Mouse (Mus musculus) CH12.LX (cell line): ENCODE results near the gene Errfi1. TPM values are rescaled to one million over a fixed set of nuclear protein-coding genes. Genes with fewer than 3 reads are reported as not detected.

Source experiments
- DNase-seq: peaks from one replicate; pipeline ENCODE4 v3.0.0-alpha.2; 2013; ENCODE audit errors: extremely low read depth
- H3K27ac ChIP-seq: 2 replicates; pipeline ENCODE4 v1.5.1; 2012; ENCODE audit warnings: low read depth, mild to moderate bottlenecking, control low read depth, moderate library complexity; ENCODE audit not compliant: insufficient read depth
- H3K27me3 ChIP-seq: replicated peaks from 2 replicates; pipeline ENCODE3; 2012; ENCODE audit warnings: inconsistent platforms
- H3K36me3 ChIP-seq, 2 experiments: replicated peaks in 1 of 2; 2 replicates each; pipeline versions ENCODE3 to v1.6.1; 2012; ENCODE audit warnings: inconsistent platforms in 1 of 2, low read length in 1 of 2, mild to moderate bottlenecking in 1 of 2, mixed read lengths in 1 of 2, moderate library complexity in 1 of 2; ENCODE audit not compliant: control insufficient read depth in 1 of 2, insufficient read depth in 1 of 2
- H3K4me1 ChIP-seq, 2 experiments: 2 replicates each; pipeline ENCODE4 v1.6.1; 2012; ENCODE audit warnings: inconsistent platforms in 1 of 2, moderate library complexity in 1 of 2; ENCODE audit not compliant: insufficient read depth in 2 of 2, control insufficient read depth in 1 of 2
- H3K4me2 ChIP-seq: 2 replicates; pipeline ENCODE4 v1.6.1; 2012; ENCODE audit warnings: low read depth, mild to moderate bottlenecking, control low read depth; ENCODE audit not compliant: poor library complexity, insufficient read depth, severe bottlenecking
- H3K4me3 ChIP-seq, 3 experiments: fragments of 150-350 bp in 1 of 3; sonication (generic) in 1 of 3; replicated peaks in 1 of 3; 2 replicates each; pipeline versions ENCODE3 to v1.5.1; 2011 to 2012; ENCODE audit warnings: low read depth in 2 of 3, low read length in 2 of 3, mild to moderate bottlenecking in 2 of 3, moderate library complexity in 2 of 3, control low read depth in 1 of 3, improper control_type of control experiment in 1 of 3, inconsistent platforms in 1 of 3, mixed read lengths in 1 of 3; ENCODE audit not compliant: poor library complexity in 1 of 3
- H3K79me2 ChIP-seq: replicated peaks from 2 replicates; pipeline ENCODE4 v1.6.1; 2012; ENCODE audit warnings: mild to moderate bottlenecking, moderate library complexity; ENCODE audit not compliant: control insufficient read depth, poor library complexity, insufficient read depth, severe bottlenecking; ENCODE audit errors: extremely low read depth
- H3K9ac ChIP-seq: 2 replicates; pipeline ENCODE4 v1.6.1; 2012; ENCODE audit warnings: low read depth, mild to moderate bottlenecking, control low read depth, moderate library complexity; ENCODE audit not compliant: insufficient read depth
- H3K9me3 ChIP-seq: replicated peaks from 2 replicates; pipeline ENCODE3; 2012; ENCODE audit warnings: low read length, inconsistent platforms, mixed read lengths
- CHD2 ChIP-seq: IDR thresholded peaks from 2 replicates; pipeline ENCODE4 v1.6.1; 2011; ENCODE audit warnings: low read length, improper control_type of control experiment
- CTCF ChIP-seq, 2 experiments: IDR thresholded peaks in 1 of 2; conservative IDR thresholded peaks in 1 of 2; 2 replicates each; pipeline ENCODE4 v1.5.1; 2011 to 2012; ENCODE audit warnings: low read depth in 2 of 2, low read length in 2 of 2, improper control_type of control experiment in 1 of 2, inconsistent platforms in 1 of 2, mild to moderate bottlenecking in 1 of 2, moderate library complexity in 1 of 2
- ETS1 ChIP-seq: conservative IDR thresholded peaks from 2 replicates; pipeline ENCODE4 v1.6.1; 2012; ENCODE audit warnings: low read depth, mild to moderate bottlenecking, inconsistent platforms, low read length, improper control_type of control experiment, moderate library complexity
- HCFC1 ChIP-seq: IDR thresholded peaks from 2 replicates; pipeline ENCODE4 v1.6.1; 2012; ENCODE audit warnings: low read depth, mild to moderate bottlenecking, inconsistent platforms, low read length, improper control_type of control experiment
- JUN ChIP-seq: IDR thresholded peaks from 2 replicates; pipeline ENCODE4 v1.6.1; 2011; ENCODE audit warnings: low read depth, mild to moderate bottlenecking, low read length, improper control_type of control experiment, moderate library complexity; ENCODE audit not compliant: insufficient read depth
- MEF2A ChIP-seq: IDR thresholded peaks from 2 replicates; pipeline ENCODE4 v1.6.1; 2014; ENCODE audit warnings: low read depth, mild to moderate bottlenecking, inconsistent platforms, low read length, improper control_type of control experiment, borderline replicate concordance
- NELFE ChIP-seq: IDR thresholded peaks from 2 replicates; pipeline ENCODE4 v1.6.1; 2011; ENCODE audit warnings: low read depth, low read length, improper control_type of control experiment
- PAX5 ChIP-seq: IDR thresholded peaks from 2 replicates; pipeline ENCODE4 v1.6.1; 2012; ENCODE audit warnings: low read length, inconsistent platforms, mixed read lengths
- POLR2A ChIP-seq: IDR thresholded peaks from 2 replicates; pipeline ENCODE4 v1.6.1; 2011; ENCODE audit warnings: low read depth, mild to moderate bottlenecking, improper control_type of control experiment, low read length
- RCOR1 ChIP-seq: conservative IDR thresholded peaks from 2 replicates; pipeline ENCODE4 v1.6.1; 2012; ENCODE audit warnings: low read depth, mild to moderate bottlenecking, inconsistent platforms, low read length, improper control_type of control experiment
- TCF12 ChIP-seq: IDR thresholded peaks from 2 replicates; pipeline ENCODE4 v1.6.1; 2014; ENCODE audit warnings: low read depth, mild to moderate bottlenecking, inconsistent platforms, low read length, improper control_type of control experiment
- USF1 ChIP-seq: IDR thresholded peaks from 2 replicates; pipeline ENCODE4 v1.6.1; 2014; ENCODE audit warnings: low read depth, mild to moderate bottlenecking, inconsistent platforms, low read length, improper control_type of control experiment
- ZNF384 ChIP-seq: IDR thresholded peaks from 2 replicates; pipeline ENCODE4 v1.6.1; 2012; ENCODE audit warnings: low read depth, low read length, improper control_type of control experiment, inconsistent platforms
- dilution Hi-C: fragments of 300-500 bp; cut with MboI; formaldehyde crosslinking; loops from 2 replicates; pipeline ENCODE4 v1.14.3; 2020; ENCODE audit warnings: low sequenced_read_pairs; ENCODE audit not compliant: extremely low pct_unique_long_range_greater_than_20kb, extremely low pct_ligation_motif_present
- in situ Hi-C: fragments of 300-500 bp; cut with MboI; formaldehyde crosslinking; loops from 3 replicates; pipeline ENCODE4 v1.14.3; 2019; ENCODE audit warnings: low sequenced_read_pairs, low pct_ligation_motif_present, low pct_unique_long_range_greater_than_20kb, mixed read lengths
- polyA plus RNA-seq: library from polyadenylated mRNA; unstranded; fragments of >175 nt; gene quantifications from 2 replicates; pipeline ENCODE4 v1.2.1, GENCODE M21; 2012; ENCODE audit warnings: low read depth; ENCODE audit not compliant: insufficient read length
- total RNA-seq, 2 experiments: library from RNA; depleted of rRNA; stranded (reverse); fragments of 300-350 nt in 1 of 2; fragments of >200 nt in 1 of 2; gene quantifications; 2 replicates each; pipeline ENCODE4 v1.2.3; 2012 to 2014

Errfi1 gene
- total RNA-seq (2012; rRNA removed) (0.08 TPM in 2 replicates), total RNA-seq (2014; rRNA removed) (0.28 and 0.35 TPM in 2 replicates), polyA plus RNA-seq (0.11 and 0.14 TPM in 2 replicates)

GRCm38 (mm10) chr4:150853680-150854461 lies at the start of gene Errfi1:
Gene Errfi1, plus strand, starts transcription at chr4:150853919.
- dilution Hi-C loops (no loop called here), in situ Hi-C loops (no loop called here)
- Histone ChIP-seq H3K36me3 (no peaks in the 10 kb centered on the region), H3K9ac (no peak within 1 kb of the TSS), H3K27me3 (no peaks in the 10 kb centered on the region), H3K4me2 (no peak within 1 kb of the TSS), H3K27ac (no peak within 1 kb of the TSS), H3K4me1 (no peaks in the 10 kb centered on the region), H3K4me3 (no peak within 1 kb of the TSS), H3K9me3 (no peaks in the 10 kb centered on the region), H3K79me2 (no peaks in the 10 kb centered on the region)
- DNase-seq, result no peak
- no peak for TF ChIP-seq RCOR1
- TF ChIP-seq USF1, result no peak
- TF ChIP-seq TCF12, result no peak
- no peak for TF ChIP-seq HCFC1
- no peak for TF ChIP-seq ETS1
- no peak for TF ChIP-seq PAX5
- TF ChIP-seq MEF2A, result no peak
- no peak for TF ChIP-seq ZNF384
- TF ChIP-seq NELFE, result no peak
- TF ChIP-seq CHD2, result no peak

GRCm38 (mm10) chr4:150804204-150804603 lies 49.5 kb upstream of the Errfi1 start:
- Histone ChIP-seq H3K4me1 (peaks cover 3 to 16% of the 10 kb centered on the region in 2 experiments; a peak in 3 of 4 replicates), H3K79me2 (no peaks in the 10 kb centered on the region), H3K36me3 (no peaks in the 10 kb centered on the region), H3K27me3 (no peaks in the 10 kb centered on the region), H3K4me2 (no peak overlapping the region), H3K4me3 (no peak overlapping the region), H3K9ac (no peak overlapping the region), H3K27ac (no peak overlapping the region), H3K9me3 (no peaks in the 10 kb centered on the region)
- in situ Hi-C loops (no loop called here), dilution Hi-C loops (no loop called here)
- TF ChIP-seq POLR2A (no peak), JUN (no peak), CTCF (conservative IDR thresholded peaks at IDR 0.05 in 1 of 2, IDR thresholded peaks at IDR 0.05 in 1 of 2; ENCODE audit: low read depth in 2 of 2, low read length in 2 of 2) (no peak)
- no peak for DNase-seq
